Mouse (Mus musculus) olfactory bulb, adult 2 months (tissue): ENCODE data around the gene 4930426L09Rik. TPM values are rescaled to one million over a fixed set of nuclear protein-coding genes. Genes with fewer than 3 reads are reported as not detected.

Experiments
- H3K27ac ChIP-seq: fragments of 200-500 bp; 2 replicates; pipeline ENCODE4 v1.5.1; 2012; ENCODE audit warnings: low read depth, low read length; ENCODE audit not compliant: insufficient read depth
- H3K4me1 ChIP-seq: fragments of 200-500 bp; 2 replicates; pipeline ENCODE4 v1.6.1; 2012; ENCODE audit warnings: low read length; ENCODE audit not compliant: control insufficient read depth, insufficient read depth
- H3K4me3 ChIP-seq: fragments of 200-500 bp; 2 replicates; pipeline ENCODE4 v1.5.1; 2012; ENCODE audit warnings: mild to moderate bottlenecking, low read depth, low read length, moderate library complexity; ENCODE audit not compliant: insufficient read depth
- CTCF ChIP-seq: fragments of 200-500 bp; IDR thresholded peaks from 2 replicates; pipeline ENCODE4 v1.5.1; 2012; ENCODE audit warnings: low read depth, mild to moderate bottlenecking, low read length, moderate library complexity; ENCODE audit not compliant: insufficient read depth
- POLR2A ChIP-seq: fragments of 200-500 bp; IDR thresholded peaks from 2 replicates; pipeline ENCODE4 v1.6.1; 2012; ENCODE audit warnings: mild to moderate bottlenecking, low read depth, low read length, moderate library complexity; ENCODE audit not compliant: insufficient read depth
- WGBS: fragments of 180-500 bp; shearing (Covaris S2); methylation state at CpG from one replicate; pipeline ENCODE4 v1.1.7; 2018; 5-methylcytosine and 5-hydroxymethylcytosine counted together
- polyA plus RNA-seq: library from polyadenylated mRNA; stranded (reverse); fragments of >200 nt; gene quantifications from 2 replicates; pipeline ENCODE4 v1.2.4, GENCODE M21; 2012; ENCODE audit warnings: low replicate concordance; ENCODE audit not compliant: missing spikeins, insufficient read depth, insufficient read length

The 4930426L09Rik gene
- not detected in 2 replicates for polyA plus RNA-seq

DNA sequence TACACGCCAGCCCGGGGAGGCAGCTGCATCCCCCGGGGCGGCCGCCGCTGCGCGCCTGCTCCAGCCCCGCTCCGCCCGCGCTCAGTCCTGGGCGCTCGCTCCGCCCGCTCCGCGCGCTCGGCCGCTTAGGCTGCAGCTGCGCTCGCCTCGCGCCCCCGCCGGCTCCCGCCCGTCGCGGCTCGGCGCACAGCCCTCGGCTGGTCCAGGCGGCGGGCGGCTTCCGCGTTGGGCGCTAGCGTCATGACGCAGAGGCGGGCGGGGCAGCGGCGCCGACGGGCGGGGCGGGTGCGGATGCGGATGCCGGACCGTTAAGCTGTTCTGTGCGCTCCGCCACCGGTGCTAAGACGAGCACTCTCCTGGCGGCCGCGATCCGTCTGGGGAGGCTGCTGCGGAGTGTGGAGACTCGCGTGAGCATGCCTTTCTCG is at the start of gene 4930426L09Rik, which contains the start of gene Pip4k2a:
Gene 4930426L09Rik, plus strand, starts transcription at position 290 of the 425 bp plus-strand sequence.
Gene Pip4k2a, minus strand, starts transcription at position 73 of the 425 bp plus-strand sequence.
- H3K4me1 ChIP-seq, result peaks cover 2% of the 10 kb centered on the region; the same call in 1 of the 2 replicates
- peak within 1 kb of the TSS; percentile 82 for H3K27ac ChIP-seq
- TF ChIP-seq POLR2A, result peak; percentile 77
- no peak for TF ChIP-seq CTCF
- H3K4me3 ChIP-seq, result peak within 1 kb of the TSS; percentile 87
- WGBS, result under 1% methylated on average over 66 of the region's 66 CpGs

DNA sequence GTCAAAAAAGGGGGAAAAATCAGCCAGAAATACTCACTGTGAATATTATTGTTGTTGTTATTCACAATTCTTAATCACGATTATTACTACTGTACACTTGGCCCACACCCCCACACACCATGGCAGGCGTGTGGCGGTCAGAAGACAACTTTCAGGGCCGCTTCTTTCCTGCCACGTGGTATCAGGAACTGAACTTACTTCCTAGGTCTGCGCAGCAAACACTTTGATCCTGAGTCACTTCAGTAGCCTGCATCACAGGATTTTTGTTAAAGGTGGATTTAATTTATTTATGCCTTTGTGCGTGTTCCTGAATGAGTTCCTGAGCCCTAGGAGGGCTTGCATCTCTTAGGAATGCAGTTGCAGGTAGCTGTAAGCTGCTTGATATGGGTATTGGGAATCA is 49.4 kb upstream of the 4930426L09Rik start:
- no peak overlapping the region for H3K27ac ChIP-seq
- peaks cover 12% of the 10 kb centered on the region for H3K4me1 ChIP-seq
- TF ChIP-seq CTCF (no peak), POLR2A (no peak)
- WGBS, result 81% methylated on average over 7 of the region's 7 CpGs
- H3K4me3 ChIP-seq, result no peak overlapping the region

- Histone ChIP-seq H3K4me1 (peaks cover 18% of the 10 kb centered on the region), H3K27ac (no peak overlapping the region), H3K4me3 (no peak overlapping the region)
- TF ChIP-seq POLR2A (no peak), CTCF (no peak)
- 83% methylated on average over 2 of the region's 2 CpGs for WGBS
Observed at GRCm38 (mm10) chr2:18950758-18951157, 47.4 kb upstream of the 4930426L09Rik start.

DNA sequence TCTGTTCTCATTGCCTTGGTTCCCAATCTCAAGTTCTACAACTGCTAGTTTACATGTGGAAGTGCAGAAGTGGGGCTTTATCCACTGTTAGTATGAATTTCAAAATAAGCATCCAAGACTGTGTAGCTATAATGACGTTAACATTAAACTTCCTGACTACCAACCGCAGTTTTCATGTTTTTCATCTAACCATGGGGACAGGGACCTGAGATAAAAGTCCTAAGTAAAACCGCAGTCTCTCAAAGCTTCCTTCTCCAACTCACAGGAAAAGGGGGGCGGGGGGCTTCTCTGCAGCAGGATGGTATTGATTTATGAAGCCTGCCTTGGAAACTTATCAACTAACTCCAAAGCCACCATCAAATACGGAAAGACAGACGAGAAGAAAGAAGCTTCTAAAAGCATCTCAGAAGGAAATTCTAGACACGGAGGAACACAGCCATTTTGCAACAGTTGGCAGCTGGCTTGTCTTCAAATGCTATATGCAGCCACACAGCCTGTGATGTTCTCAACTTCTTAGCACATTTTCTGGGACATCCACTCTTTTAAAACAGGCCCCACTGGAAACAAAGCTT is 46.0 kb upstream of the 4930426L09Rik start:
- peaks cover 17% of the 10 kb centered on the region for H3K4me1 ChIP-seq
- WGBS, result 74% methylated on average over 7 of the region's 7 CpGs
- H3K4me3 ChIP-seq, result no peak overlapping the region
- no peak overlapping the region for H3K27ac ChIP-seq
- TF ChIP-seq CTCF (no peak), POLR2A (no peak)

DNA sequence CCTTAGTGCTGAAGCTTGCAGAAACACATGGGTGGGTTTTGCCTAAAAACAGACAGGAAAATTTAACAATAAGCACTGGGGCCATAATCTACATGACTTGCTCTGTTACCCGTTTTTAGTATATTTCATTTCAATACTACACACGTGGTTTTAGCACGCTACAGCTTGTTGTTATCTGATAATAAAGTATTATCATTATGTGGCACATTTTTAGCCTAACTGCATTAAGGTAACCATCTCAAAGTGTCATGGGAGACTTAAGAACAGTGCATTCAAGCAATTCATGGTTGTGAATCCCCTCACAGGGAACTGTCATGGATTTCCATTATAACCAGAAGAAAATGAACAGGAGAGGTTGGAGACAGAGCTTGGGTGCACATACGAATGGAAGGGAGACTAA is 43.7 kb upstream of the 4930426L09Rik start:
- WGBS, result 82% methylated on average over 4 of the region's 4 CpGs

GRCm38 (mm10) chr2:18955022-18955421 is 43.1 kb upstream of the 4930426L09Rik start:
- Histone ChIP-seq H3K27ac (no peak overlapping the region), H3K4me1 (peaks cover 16% of the 10 kb centered on the region), H3K4me3 (no peak overlapping the region)
- WGBS, result 80% methylated on average over 4 of the region's 4 CpGs
- TF ChIP-seq POLR2A, result no peak
- no peak for TF ChIP-seq CTCF

More for the DNA sequence above, 43.7 kb upstream of the 4930426L09Rik start:
- H3K4me1 ChIP-seq, result peaks cover 16% of the 10 kb centered on the region
- H3K4me3 ChIP-seq, result no peak overlapping the region
- TF ChIP-seq POLR2A (no peak), CTCF (no peak)
- no peak overlapping the region for H3K27ac ChIP-seq

- WGBS, result 93% methylated on average over 13 of the region's 13 CpGs
- TF ChIP-seq CTCF (no peak), POLR2A (no peak)
- no peak overlapping the region for H3K27ac ChIP-seq
- no peak overlapping the region for H3K4me3 ChIP-seq
- H3K4me1 ChIP-seq, result peaks cover 16% of the 10 kb centered on the region
Observed at GRCm38 (mm10) chr2:18955671-18956070, 42.5 kb upstream of the 4930426L09Rik start.

DNA sequence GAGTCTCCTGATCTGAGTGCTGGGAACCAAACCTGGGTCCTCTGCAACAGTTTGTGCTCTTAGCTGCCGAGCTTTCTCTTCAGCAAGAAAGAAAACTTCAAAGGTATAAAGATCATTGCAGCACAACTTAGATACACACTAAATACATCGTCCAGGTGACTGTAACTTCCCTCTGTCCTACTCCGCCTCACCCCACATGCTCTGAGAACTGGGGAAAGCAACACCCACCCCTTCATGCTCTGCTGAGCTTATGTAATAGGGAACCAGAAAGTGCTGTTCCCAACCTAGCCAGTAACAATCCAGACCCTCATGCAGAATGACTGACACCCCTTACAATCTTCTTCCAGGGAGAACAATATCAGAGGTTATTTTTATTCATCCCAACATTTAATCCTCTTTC is 41.7 kb upstream of the 4930426L09Rik start:
- Histone ChIP-seq H3K4me1 (peaks cover 16% of the 10 kb centered on the region), H3K27ac (no peak overlapping the region), H3K4me3 (no peak overlapping the region)
- WGBS, result 40% methylated on average over 3 of the region's 3 CpGs
- TF ChIP-seq POLR2A (no peak), CTCF (no peak)

DNA sequence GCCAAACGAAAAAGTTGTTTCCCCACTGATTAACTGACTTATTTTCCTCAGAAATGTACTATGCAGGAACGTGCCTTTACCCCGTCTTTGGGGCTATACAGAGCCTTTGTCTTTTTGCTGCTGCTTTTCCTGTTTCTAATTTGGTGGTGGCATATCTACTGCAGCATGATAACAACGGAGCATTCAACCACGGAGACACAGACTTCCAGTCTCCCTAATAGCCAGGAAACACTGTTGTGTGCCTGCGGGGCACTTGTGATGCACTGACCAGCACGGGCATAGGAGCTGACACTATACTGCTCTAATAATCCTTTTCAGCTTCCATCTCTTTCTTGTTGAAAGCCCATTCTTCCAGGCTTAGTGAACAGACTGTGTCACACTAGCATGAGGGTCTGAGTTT is 41.2 kb upstream of the 4930426L09Rik start:
- Histone ChIP-seq H3K27ac (peak overlapping the region; percentile 39; the same call in 1 of the 2 replicates), H3K4me3 (no peak overlapping the region), H3K4me1 (peaks cover 16% of the 10 kb centered on the region)
- 20% methylated on average over 7 of the region's 7 CpGs for WGBS
- TF ChIP-seq CTCF, result no peak
- TF ChIP-seq POLR2A, result no peak
